Mouse (Mus musculus) cerebellum, adult 2 months (tissue): ENCODE measurements around the gene Actn1. TPM values are rescaled to one million over a fixed set of nuclear protein-coding genes. Genes with fewer than 3 reads are reported as not detected.

Experiments
- DNase-seq, 2 experiments: peaks; one replicate each; pipeline ENCODE4 v3.0.0; 2021
- H3K27ac ChIP-seq: fragments of 200-500 bp; 2 replicates; pipeline ENCODE4 v1.5.1; 2012; ENCODE audit warnings: low read length, control low read depth, inconsistent platforms; ENCODE audit not compliant: insufficient read depth
- H3K27me3 ChIP-seq: fragments of 200-500 bp; 2 replicates; pipeline ENCODE4 v1.6.1; 2012; ENCODE audit warnings: inconsistent platforms, mild to moderate bottlenecking, low read length, moderate library complexity; ENCODE audit not compliant: control insufficient read depth, insufficient read depth
- H3K4me1 ChIP-seq: fragments of 200-500 bp; 2 replicates; pipeline ENCODE4 v1.6.1; 2011; ENCODE audit warnings: low read length; ENCODE audit not compliant: control insufficient read depth, insufficient read depth
- H3K4me3 ChIP-seq: fragments of 200-500 bp; replicated peaks from 2 replicates; pipeline ENCODE3; 2011; ENCODE audit warnings: mild to moderate bottlenecking, low read depth, low read length, control low read depth; ENCODE audit not compliant: insufficient read depth
- CTCF ChIP-seq: fragments of 200-500 bp; IDR thresholded peaks from 2 replicates; pipeline ENCODE4 v1.5.1; 2011; ENCODE audit warnings: low read depth, mild to moderate bottlenecking, control low read depth, low read length, moderate library complexity, borderline replicate concordance; ENCODE audit not compliant: insufficient read depth
- POLR2A ChIP-seq: fragments of 200-500 bp; IDR thresholded peaks from 2 replicates; pipeline ENCODE4 v1.6.1; 2011; ENCODE audit warnings: low read length, control low read depth, borderline replicate concordance; ENCODE audit not compliant: insufficient read depth
- WGBS: fragments of 180-500 bp; shearing (Covaris S2); methylation state at CpG from one replicate; pipeline ENCODE4 v1.1.7; 2018; 5-methylcytosine and 5-hydroxymethylcytosine counted together
- polyA plus RNA-seq: library from polyadenylated mRNA; depleted of rRNA; stranded (reverse); fragments of >200 nt; gene quantifications from 2 replicates; pipeline ENCODE4 v1.2.3, GENCODE M21; 2012

Gene Actn1
- polyA plus RNA-seq, 1 experiment: 30.0 TPM

- no peaks in the 10 kb centered on the region for H3K27me3 ChIP-seq
- TF ChIP-seq POLR2A: no peak
- TF ChIP-seq CTCF: no peak
- H3K4me1 ChIP-seq: no peaks in the 10 kb centered on the region
- DNase-seq: no peak
- 76% methylated on average over 3 of the region's 3 CpGs for WGBS
- no peak overlapping the region for H3K27ac ChIP-seq
- no peak overlapping the region for H3K4me3 ChIP-seq
These were observed 21.6 kb downstream of the Actn1 start for GRCm38 (mm10) chr12:80238523-80238922.

- H3K4me3 ChIP-seq: no peak overlapping the region
- 91% methylated on average over 1 of the region's 1 CpGs for WGBS
These were observed 24.9 kb downstream of the Actn1 start for GRCm38 (mm10) chr12:80235295-80235694.

GRCm38 (mm10) chr12:80234226-80234625 lies 25.9 kb downstream of the Actn1 start:
- DNase-seq: no peak
- Histone ChIP-seq H3K4me3 (no peak overlapping the region), H3K4me1 (peaks cover 6% of the 10 kb centered on the region; the same call in 1 of the 2 replicates), H3K27ac (no peak overlapping the region), H3K27me3 (no peaks in the 10 kb centered on the region)
- WGBS: 95% methylated on average over 3 of the region's 3 CpGs
- TF ChIP-seq CTCF (no peak), POLR2A (no peak)

More at GRCm38 (mm10) chr12:80235295-80235694, 24.9 kb downstream of the Actn1 start:
- no peak overlapping the region for H3K27ac ChIP-seq
- TF ChIP-seq POLR2A (no peak), CTCF (no peak)
- peaks cover 2% of the 10 kb centered on the region; the same call in 1 of the 2 replicates for H3K4me1 ChIP-seq
- H3K27me3 ChIP-seq: no peaks in the 10 kb centered on the region
- DNase-seq: no peak

- peaks cover 8% of the 10 kb centered on the region for H3K4me1 ChIP-seq
- H3K27me3 ChIP-seq: no peaks in the 10 kb centered on the region
- H3K4me3 ChIP-seq: no peak overlapping the region
- no peak for DNase-seq
- TF ChIP-seq CTCF: no peak
- no peak for TF ChIP-seq POLR2A
- no peak overlapping the region for H3K27ac ChIP-seq
- WGBS: 97% methylated on average over 4 of the region's 4 CpGs
These were observed 27.3 kb downstream of the Actn1 start for GRCm38 (mm10) chr12:80232840-80233218.

- TF ChIP-seq POLR2A (no peak), CTCF (no peak)
These were observed 27.9 kb downstream of the Actn1 start for GRCm38 (mm10) chr12:80232076-80232839.

GRCm38 (mm10) chr12:80231317-80231716 lies 28.9 kb downstream of the Actn1 start:
- H3K27me3 ChIP-seq: no peaks in the 10 kb centered on the region
- 58% methylated on average over 5 of the region's 5 CpGs for WGBS
- H3K4me1 ChIP-seq: peaks cover 11% of the 10 kb centered on the region
- DNase-seq: no peak
- no peak overlapping the region for H3K27ac ChIP-seq
- TF ChIP-seq CTCF (no peak), POLR2A (no peak)
- no peak overlapping the region for H3K4me3 ChIP-seq

More at GRCm38 (mm10) chr12:80232076-80232839, 27.9 kb downstream of the Actn1 start:
- DNase-seq: no peak
- Histone ChIP-seq H3K27ac (no peak overlapping the region), H3K4me1 (peaks cover 11% of the 10 kb centered on the region), H3K27me3 (no peaks in the 10 kb centered on the region), H3K4me3 (no peak overlapping the region)
- 92% methylated on average over 9 of the region's 9 CpGs for WGBS

- no peaks in the 10 kb centered on the region for H3K27me3 ChIP-seq
- no peak overlapping the region for H3K27ac ChIP-seq
- H3K4me3 ChIP-seq: no peak overlapping the region
- 73% methylated on average over 5 of the region's 5 CpGs for WGBS
- no peak for TF ChIP-seq POLR2A
- no peak for TF ChIP-seq CTCF
- no peak for DNase-seq
- H3K4me1 ChIP-seq: peaks cover 16% of the 10 kb centered on the region
These were observed 29.3 kb downstream of the Actn1 start for GRCm38 (mm10) chr12:80230854-80231253.

- Histone ChIP-seq H3K27me3 (no peaks in the 10 kb centered on the region), H3K27ac (no peak overlapping the region), H3K4me3 (no peak overlapping the region), H3K4me1 (peaks cover 16% of the 10 kb centered on the region)
- TF ChIP-seq POLR2A: no peak
- TF ChIP-seq CTCF: no peak
- WGBS: 13% methylated on average over 10 of the region's 10 CpGs
- peak; percentile 52 to 63 for DNase-seq
These were observed 30.0 kb downstream of the Actn1 start for GRCm38 (mm10) chr12:80230111-80230700.
